Mouse (Mus musculus): ENCODE data around the gene Slc24a4. TPM values are rescaled to one million over a fixed set of nuclear protein-coding genes. Genes with fewer than 3 reads are reported as not detected.
"Not testable (repeated sequence)": the region's sequence is repeated elsewhere in the genome, so short reads cannot be mapped to it uniquely, and the experiment has no call there.

Slc24a4 gene
- polyA plus RNA-seq, 1 experiment from 2014 or later, result 0.62 TPM

- H3K9ac ChIP-seq (ENCODE audit: low read length), result no peak overlapping the region
- H3K27ac ChIP-seq (ENCODE audit: low read depth), result no peak overlapping the region
- H3K4me1 ChIP-seq (replicated peaks; ENCODE audit: control insufficient read depth, insufficient read depth, low read length), result peaks cover 12% of the 10 kb centered on the region
- H3K4me2 ChIP-seq (ENCODE audit: low read length), result no peak overlapping the region
- DNase-seq (ENCODE audit: low spot score) (no peak), ATAC-seq (replicated peaks; ENCODE audit: low FRiP score, low TSS enrichment, low read depth) (no peak)
- no peaks in the 10 kb centered on the region for H3K36me3 ChIP-seq (ENCODE audit: control insufficient read depth, insufficient read depth, low read length)
- H3K27me3 ChIP-seq (replicated peaks; ENCODE audit: control insufficient read depth, insufficient read depth, low read length), result no peaks in the 10 kb centered on the region
- H3K4me3 ChIP-seq (ENCODE audit: low read depth, low read length), result no peak overlapping the region
- no peaks in the 10 kb centered on the region for H3K9me3 ChIP-seq (ENCODE audit: control insufficient read depth, low read length)
Measured at GRCm38 (mm10) chr12:102263249-102263648, 134.7 kb downstream of the Slc24a4 start.

GRCm38 (mm10) chr12:102266433-102266832 is 137.9 kb downstream of the Slc24a4 start:
- Histone ChIP-seq H3K36me3 (ENCODE audit: control insufficient read depth, insufficient read depth, low read length) (no peaks in the 10 kb centered on the region), H3K27ac (ENCODE audit: low read depth) (no peak overlapping the region), H3K4me2 (ENCODE audit: low read length) (no peak overlapping the region), H3K9me3 (ENCODE audit: control insufficient read depth, low read length) (no peaks in the 10 kb centered on the region), H3K9ac (ENCODE audit: low read length) (no peak overlapping the region), H3K4me1 (replicated peaks; ENCODE audit: control insufficient read depth, insufficient read depth, low read length) (peaks cover 11% of the 10 kb centered on the region), H3K4me3 (ENCODE audit: low read depth, low read length) (no peak overlapping the region), H3K27me3 (replicated peaks; ENCODE audit: control insufficient read depth, insufficient read depth, low read length) (no peaks in the 10 kb centered on the region)
- no peak for DNase-seq (ENCODE audit: low spot score)
- 87% methylated on average over 8 of the region's 8 CpGs for WGBS
- ATAC-seq (replicated peaks; ENCODE audit: low FRiP score, low TSS enrichment, low read depth), result no peak

- H3K9ac ChIP-seq (ENCODE audit: low read length), result no peak overlapping the region
- no peaks in the 10 kb centered on the region for H3K36me3 ChIP-seq (ENCODE audit: control insufficient read depth, insufficient read depth, low read length)
- H3K27me3 ChIP-seq (replicated peaks; ENCODE audit: control insufficient read depth, insufficient read depth, low read length), result no peaks in the 10 kb centered on the region
- no peak for DNase-seq (ENCODE audit: low spot score)
- H3K4me3 ChIP-seq (ENCODE audit: low read depth, low read length), result no peak overlapping the region
- no peaks in the 10 kb centered on the region for H3K9me3 ChIP-seq (ENCODE audit: control insufficient read depth, low read length)
- H3K4me2 ChIP-seq (ENCODE audit: low read length), result no peak overlapping the region
- no peak overlapping the region for H3K27ac ChIP-seq (ENCODE audit: low read depth)
- ATAC-seq (replicated peaks; ENCODE audit: low FRiP score, low TSS enrichment, low read depth), result no peak; the same call in 1 of the 2 replicates
- no peaks in the 10 kb centered on the region for H3K4me1 ChIP-seq (replicated peaks; ENCODE audit: control insufficient read depth, insufficient read depth, low read length)
- WGBS, result 32% methylated on average over 2 of the region's 2 CpGs
Measured at GRCm38 (mm10) chr12:102269144-102269543, 140.6 kb downstream of the Slc24a4 start.

GRCm38 (mm10) chr12:102270776-102271405 is 142.4 kb downstream of the Slc24a4 start:
- DNase-seq (ENCODE audit: low spot score), result no peak
- Histone ChIP-seq H3K36me3 (ENCODE audit: control insufficient read depth, insufficient read depth, low read length) (no peaks in the 10 kb centered on the region), H3K4me1 (replicated peaks; ENCODE audit: control insufficient read depth, insufficient read depth, low read length) (no peaks in the 10 kb centered on the region), H3K4me3 (ENCODE audit: low read depth, low read length) (no peak overlapping the region), H3K4me2 (ENCODE audit: low read length) (no peak overlapping the region), H3K9me3 (ENCODE audit: control insufficient read depth, low read length) (no peaks in the 10 kb centered on the region), H3K27ac (ENCODE audit: low read depth) (no peak overlapping the region), H3K27me3 (replicated peaks; ENCODE audit: control insufficient read depth, insufficient read depth, low read length) (no peaks in the 10 kb centered on the region), H3K9ac (ENCODE audit: low read length) (no peak overlapping the region)
- 68% methylated on average over 6 of the region's 6 CpGs for WGBS
- no peak for ATAC-seq (replicated peaks; ENCODE audit: low FRiP score, low TSS enrichment, low read depth)

- 65% methylated on average over 4 of the region's 4 CpGs for WGBS
- Histone ChIP-seq H3K4me1 (replicated peaks; ENCODE audit: control insufficient read depth, insufficient read depth, low read length) (no peaks in the 10 kb centered on the region), H3K9ac (ENCODE audit: low read length) (no peak overlapping the region), H3K36me3 (ENCODE audit: control insufficient read depth, insufficient read depth, low read length) (no peaks in the 10 kb centered on the region), H3K9me3 (ENCODE audit: control insufficient read depth, low read length) (no peaks in the 10 kb centered on the region), H3K4me3 (ENCODE audit: low read depth, low read length) (no peak overlapping the region), H3K27ac (ENCODE audit: low read depth) (no peak overlapping the region), H3K4me2 (ENCODE audit: low read length) (no peak overlapping the region), H3K27me3 (replicated peaks; ENCODE audit: control insufficient read depth, insufficient read depth, low read length) (no peaks in the 10 kb centered on the region)
- no peak for DNase-seq (ENCODE audit: low spot score)
- ATAC-seq (replicated peaks; ENCODE audit: low FRiP score, low TSS enrichment, low read depth), result no peak
Measured at GRCm38 (mm10) chr12:102271447-102271846, 142.9 kb downstream of the Slc24a4 start.

- DNase-seq (ENCODE audit: low spot score) (no peak), ATAC-seq (replicated peaks; ENCODE audit: low FRiP score, low TSS enrichment, low read depth) (no peak)
- WGBS, result 40% methylated on average over 7 of the region's 7 CpGs
Measured at GRCm38 (mm10) chr12:102275833-102276443, 147.4 kb downstream of the Slc24a4 start.

GRCm38 (mm10) chr12:102280290-102280689 is 151.8 kb downstream of the Slc24a4 start:
- not testable (repeated sequence) for H3K4me2 ChIP-seq (ENCODE audit: low read length); DNase-seq (ENCODE audit: low spot score); H3K9ac ChIP-seq (ENCODE audit: low read length); ATAC-seq (replicated peaks; ENCODE audit: low FRiP score, low TSS enrichment, low read depth); H3K4me3 ChIP-seq (ENCODE audit: low read depth, low read length); H3K27me3 ChIP-seq (replicated peaks; ENCODE audit: control insufficient read depth, insufficient read depth, low read length); H3K27ac ChIP-seq (ENCODE audit: low read depth); H3K36me3 ChIP-seq (ENCODE audit: control insufficient read depth, insufficient read depth, low read length); H3K9me3 ChIP-seq (ENCODE audit: control insufficient read depth, low read length)
- 32% methylated on average over 4 of the region's 4 CpGs for WGBS
- H3K4me1 ChIP-seq (replicated peaks; ENCODE audit: control insufficient read depth, insufficient read depth, low read length), result peaks cover 23% of the 10 kb centered on the region

More at GRCm38 (mm10) chr12:102275833-102276443, 147.4 kb downstream of the Slc24a4 start:
- no peaks in the 10 kb centered on the region for H3K27me3 ChIP-seq (replicated peaks; ENCODE audit: control insufficient read depth, insufficient read depth, low read length)
- H3K4me3 ChIP-seq (ENCODE audit: low read depth, low read length), result no peak overlapping the region
- no peaks in the 10 kb centered on the region for H3K4me1 ChIP-seq (replicated peaks; ENCODE audit: control insufficient read depth, insufficient read depth, low read length)
- no peak overlapping the region for H3K9ac ChIP-seq (ENCODE audit: low read length)
- H3K9me3 ChIP-seq (ENCODE audit: control insufficient read depth, low read length), result peaks cover 4% of the 10 kb centered on the region; the same call in 1 of the 2 replicates
- H3K4me2 ChIP-seq (ENCODE audit: low read length), result no peak overlapping the region
- H3K27ac ChIP-seq (ENCODE audit: low read depth), result no peak overlapping the region
- H3K36me3 ChIP-seq (ENCODE audit: control insufficient read depth, insufficient read depth, low read length), result no peaks in the 10 kb centered on the region

- H3K4me3 ChIP-seq (ENCODE audit: low read depth, low read length), result no peak overlapping the region
- no peak overlapping the region for H3K9ac ChIP-seq (ENCODE audit: low read length)
- ATAC-seq (replicated peaks; ENCODE audit: low FRiP score, low TSS enrichment, low read depth), result no peak
- H3K9me3 ChIP-seq (ENCODE audit: control insufficient read depth, low read length), result peaks cover 4% of the 10 kb centered on the region; the same call in 1 of the 2 replicates
- no peaks in the 10 kb centered on the region for H3K36me3 ChIP-seq (ENCODE audit: control insufficient read depth, insufficient read depth, low read length)
- H3K27ac ChIP-seq (ENCODE audit: low read depth), result no peak overlapping the region
- 55% methylated on average over 7 of the region's 7 CpGs for WGBS
- H3K4me2 ChIP-seq (ENCODE audit: low read length), result no peak overlapping the region
- H3K27me3 ChIP-seq (replicated peaks; ENCODE audit: control insufficient read depth, insufficient read depth, low read length), result no peaks in the 10 kb centered on the region
- H3K4me1 ChIP-seq (replicated peaks; ENCODE audit: control insufficient read depth, insufficient read depth, low read length), result peaks cover 26% of the 10 kb centered on the region
- no peak for DNase-seq (ENCODE audit: low spot score)
Measured at GRCm38 (mm10) chr12:102280867-102281503, 152.5 kb downstream of the Slc24a4 start.
